Mouse (Mus musculus): Measurements from ENCODE around the gene C1s2.

C1s2 gene

GRCm38 (mm10) chr6:124640041-124640440 is 4.2 kb upstream of the C1s2 start:
- WGBS = 88% methylated on average over 3 of the region's 4 CpGs

GRCm38 (mm10) chr6:124636858-124637460 is 1.1 kb upstream of the C1s2 start:
- whole genome bisulfite sequencing = 48% methylated on average over 6 of the region's 6 CpGs

- 90% methylated on average over 4 of the region's 4 CpGs for WGBS
Observed at GRCm38 (mm10) chr6:124630763-124631162, 5.1 kb downstream of the C1s2 start.

- 53% methylated on average over 1 of the region's 1 CpGs for WGBS
Observed at GRCm38 (mm10) chr6:124626184-124626583, 9.7 kb downstream of the C1s2 start.

- WGBS = 88% methylated on average over 13 of the region's 13 CpGs
Observed at GRCm38 (mm10) chr6:124625612-124626011, 10.3 kb downstream of the C1s2 start.

- WGBS = 93% methylated on average over 4 of the region's 4 CpGs
Observed at GRCm38 (mm10) chr6:124602031-124602430, 33.9 kb downstream of the C1s2 start.

GRCm38 (mm10) chr6:124593121-124593520 is 42.8 kb downstream of the C1s2 start:
- 85% methylated on average over 8 of the region's 8 CpGs for WGBS

GRCm38 (mm10) chr6:124592186-124592700 is 43.6 kb downstream of the C1s2 start:
- 63% methylated on average over 4 of the region's 4 CpGs for WGBS

GRCm38 (mm10) chr6:124586266-124586665 is 49.6 kb downstream of the C1s2 start:
- WGBS = 85% methylated on average over 4 of the region's 4 CpGs

- WGBS = 86% methylated on average over 3 of the region's 3 CpGs
Observed at GRCm38 (mm10) chr6:124585761-124586160, 50.1 kb downstream of the C1s2 start.

- 75% methylated on average over 3 of the region's 3 CpGs for WGBS
Observed at GRCm38 (mm10) chr6:124584935-124585334, 51.0 kb downstream of the C1s2 start.

GRCm38 (mm10) chr6:124582231-124582630 is 53.7 kb downstream of the C1s2 start:
- WGBS = 100% methylated on average over 1 of the region's 1 CpGs

- WGBS = 65% methylated on average over 6 of the region's 7 CpGs
Observed at GRCm38 (mm10) chr6:124580155-124580554, 55.7 kb downstream of the C1s2 start.

- 91% methylated on average over 3 of the region's 3 CpGs for WGBS
Observed at GRCm38 (mm10) chr6:124575155-124575678, 60.7 kb downstream of the C1s2 start.
